Mouse (Mus musculus) lung, adult 2 months (tissue): Measurements from ENCODE around the gene Gabbr1.

Source experiments
- CTCF ChIP-seq: fragments of 200-500 bp; IDR thresholded peaks from 2 replicates; pipeline ENCODE4 v1.5.1; 2011; ENCODE audit warnings: mild to moderate bottlenecking, low read length, control low read depth; ENCODE audit not compliant: insufficient read depth
- POLR2A ChIP-seq: fragments of 200-500 bp; IDR thresholded peaks from 2 replicates; pipeline ENCODE4 v1.6.1; 2011; ENCODE audit warnings: low read depth, mild to moderate bottlenecking, control low read depth, low read length, borderline replicate concordance; ENCODE audit errors: extremely low read depth

DNA sequence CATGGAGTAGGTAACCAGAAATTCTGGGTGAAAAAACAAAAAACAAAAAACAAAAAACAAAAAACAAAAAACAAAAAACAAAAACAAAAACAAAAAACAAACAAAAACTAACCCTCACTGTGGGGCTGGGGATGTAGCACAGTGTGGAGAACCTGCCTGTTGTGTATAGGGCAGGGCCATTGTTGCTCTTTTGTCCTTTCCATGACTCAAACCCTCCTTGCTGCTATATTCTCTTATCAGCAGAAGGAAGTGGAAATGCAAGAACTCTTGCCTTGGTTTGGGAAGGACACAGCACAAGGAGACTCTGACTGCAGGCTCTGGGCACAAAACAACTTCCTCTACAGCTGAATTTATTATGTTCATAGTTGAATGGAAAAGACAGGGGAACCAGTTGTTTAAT lies 29.4 kb upstream of the Gabbr1 start:
- TF ChIP-seq CTCF, result no peak
- TF ChIP-seq POLR2A, result no peak
